Mouse (Mus musculus) natural killer cell, adult 2 months (primary cell): ENCODE measurements around the gene Rpl3l.
"Not testable (repeated sequence)": the region's sequence is repeated elsewhere in the genome, so short reads cannot be mapped to it uniquely, and the experiment has no call there.

Experiments used
- DNase-seq, 2 experiments: peaks; one replicate each; pipeline ENCODE4 v3.0.0; 2022; ENCODE audit warnings: low spot score in 2 of 2

Rpl3l gene

DNA sequence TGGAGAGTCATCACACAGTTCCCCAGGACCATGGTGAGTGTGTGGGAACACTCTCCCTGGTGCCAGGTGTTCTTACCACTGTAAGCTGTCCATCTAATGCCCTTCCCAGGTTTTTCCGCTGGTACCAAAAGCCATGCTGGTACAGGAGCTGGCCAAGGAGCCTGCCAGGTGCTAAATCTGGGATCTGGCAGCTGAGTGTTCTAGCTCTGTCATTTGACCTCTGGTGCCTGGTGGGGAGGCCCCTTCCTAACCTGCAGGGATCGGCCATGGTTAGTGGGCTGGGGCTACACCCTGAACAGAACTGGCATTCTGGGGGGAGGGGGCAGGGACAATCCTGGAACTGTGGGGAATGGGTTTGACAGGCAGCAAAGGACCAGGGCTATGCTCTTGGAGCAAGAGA is at the start of gene Rpl3l:
TSS of gene Rpl3l (plus strand) at position 203 of the 400 bp plus-strand sequence.
- no peak for DNase-seq

DNA sequence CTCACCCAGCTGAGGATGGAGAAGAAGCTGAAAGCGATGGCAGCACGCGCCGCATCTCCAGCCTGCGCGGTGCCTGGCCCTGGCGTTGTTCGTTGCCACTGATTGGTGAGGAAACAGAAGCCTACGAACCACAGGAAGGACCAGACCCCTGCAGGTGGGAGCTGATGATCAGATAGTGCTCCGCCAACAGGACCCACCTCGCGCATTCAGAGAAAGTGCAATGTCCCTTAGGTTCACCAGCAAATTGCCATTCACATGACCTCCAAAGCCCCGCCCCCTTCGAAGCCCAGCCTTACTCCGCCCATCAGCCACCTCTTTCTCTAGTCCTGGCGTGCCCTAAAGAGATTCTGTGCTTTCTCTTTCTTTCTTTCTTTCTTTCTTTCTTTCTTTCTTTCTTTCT is 41.1 kb upstream of the Rpl3l start:
- peak; percentile 49 to 65 for DNase-seq

DNA sequence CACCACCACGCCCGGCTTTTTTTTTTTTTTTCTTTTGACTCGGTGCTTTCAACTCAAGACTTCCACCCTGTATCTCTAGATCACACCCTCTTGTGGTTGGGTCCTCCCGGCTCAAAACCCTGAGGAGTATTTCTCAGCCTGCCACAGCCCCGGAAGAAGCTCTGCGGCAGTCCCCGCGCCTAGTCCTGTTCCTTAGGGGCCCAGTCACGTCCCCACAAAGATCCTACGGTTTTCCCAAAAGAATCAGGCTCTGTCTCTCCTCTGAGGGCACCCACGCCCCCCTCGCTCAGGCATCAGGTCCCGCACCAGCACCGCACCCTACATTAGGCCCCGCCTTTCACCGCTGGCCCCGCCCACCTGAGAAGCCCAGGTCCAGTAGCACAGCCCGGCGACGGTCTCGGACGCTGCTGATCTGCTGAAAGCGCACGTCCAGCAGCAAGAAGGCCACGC is 40.4 kb upstream of the Rpl3l start:
- DNase-seq, result peak; percentile 42 to 51

DNA sequence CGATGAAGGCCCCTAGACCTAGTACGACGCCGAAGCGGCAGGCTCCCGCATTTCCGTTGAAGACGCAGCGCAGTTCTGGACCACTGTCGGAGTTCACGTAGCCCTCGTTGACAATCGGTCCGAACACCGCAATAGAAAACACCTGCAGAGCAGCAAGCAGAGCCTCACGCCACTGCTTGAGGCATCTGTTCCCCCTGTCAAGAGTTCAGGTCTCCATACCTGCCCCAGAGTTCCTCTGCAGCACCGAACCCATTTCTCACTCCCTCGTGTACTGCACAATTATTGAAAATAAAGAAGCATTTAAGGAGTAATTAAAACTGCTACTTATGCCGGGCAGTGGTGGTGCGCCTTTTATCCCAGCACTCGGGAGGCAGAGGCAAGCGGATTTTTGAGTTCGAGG is 40.0 kb upstream of the Rpl3l start:
- no peak for DNase-seq

DNA sequence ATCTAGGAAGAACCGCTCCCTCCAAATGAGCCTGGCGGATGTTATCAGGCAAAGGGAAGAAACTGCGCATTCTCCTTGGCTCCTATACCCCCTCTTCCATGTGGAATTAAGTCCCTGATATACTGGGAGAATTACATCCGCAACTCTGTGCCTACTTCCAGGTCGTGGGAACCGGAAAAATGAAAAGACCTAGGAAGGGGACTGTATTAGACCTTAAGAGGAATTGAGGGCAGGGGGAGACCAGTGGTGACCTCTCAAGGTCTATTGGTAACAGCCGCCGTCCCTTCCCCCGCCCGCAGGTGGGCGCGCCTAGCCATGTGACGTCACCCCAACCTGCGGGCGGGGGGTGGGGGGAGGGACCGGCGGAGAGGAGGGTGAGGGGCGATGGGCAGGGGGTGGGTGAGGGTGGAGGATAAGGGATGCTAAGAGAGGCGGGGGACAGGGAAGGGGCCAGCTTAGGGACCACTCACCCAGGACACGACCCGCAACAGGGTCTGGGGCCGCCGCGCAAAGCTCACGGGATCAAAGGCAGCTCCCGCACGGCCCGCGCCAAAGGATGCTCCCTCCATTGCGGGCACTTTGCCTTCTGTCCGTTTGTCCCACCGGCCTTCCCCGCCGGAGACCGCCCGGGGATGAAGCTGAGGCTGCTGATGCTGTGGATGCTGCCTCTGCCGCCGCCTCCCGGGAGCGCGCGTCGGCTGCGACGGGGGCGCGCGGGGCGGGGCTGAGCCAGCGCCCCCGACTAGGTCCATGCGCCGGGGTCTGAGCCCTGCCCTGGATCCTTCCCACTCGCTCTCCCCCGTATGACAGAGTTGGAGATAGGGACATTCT is 38.2 kb upstream of the Rpl3l start, which contains the start of gene Syngr3:
TSS of gene Syngr3 (minus strand) at position 705 of the 831 bp plus-strand sequence.
- no peak for DNase-seq

DNA sequence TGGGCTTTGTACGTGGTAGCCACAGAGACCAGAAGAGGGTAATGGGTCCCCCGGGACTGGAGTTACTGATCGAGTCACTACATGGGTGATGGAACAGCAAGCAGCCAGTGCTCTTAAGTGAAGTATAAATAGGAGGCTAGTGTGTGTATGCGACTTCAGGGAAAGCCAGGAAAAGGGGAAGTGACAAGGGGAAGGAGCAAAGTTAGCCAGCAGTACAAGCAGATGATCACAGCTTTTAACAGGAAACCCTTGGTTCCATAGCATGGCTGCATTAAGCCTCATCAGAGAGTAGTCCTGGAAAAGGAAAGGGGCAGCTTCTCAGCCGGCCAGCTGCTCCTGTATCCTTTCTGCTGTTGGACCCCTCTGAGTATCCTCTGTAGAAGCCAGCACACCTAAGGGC is 35.2 kb upstream of the Rpl3l start:
- DNase-seq, result no peak

DNA sequence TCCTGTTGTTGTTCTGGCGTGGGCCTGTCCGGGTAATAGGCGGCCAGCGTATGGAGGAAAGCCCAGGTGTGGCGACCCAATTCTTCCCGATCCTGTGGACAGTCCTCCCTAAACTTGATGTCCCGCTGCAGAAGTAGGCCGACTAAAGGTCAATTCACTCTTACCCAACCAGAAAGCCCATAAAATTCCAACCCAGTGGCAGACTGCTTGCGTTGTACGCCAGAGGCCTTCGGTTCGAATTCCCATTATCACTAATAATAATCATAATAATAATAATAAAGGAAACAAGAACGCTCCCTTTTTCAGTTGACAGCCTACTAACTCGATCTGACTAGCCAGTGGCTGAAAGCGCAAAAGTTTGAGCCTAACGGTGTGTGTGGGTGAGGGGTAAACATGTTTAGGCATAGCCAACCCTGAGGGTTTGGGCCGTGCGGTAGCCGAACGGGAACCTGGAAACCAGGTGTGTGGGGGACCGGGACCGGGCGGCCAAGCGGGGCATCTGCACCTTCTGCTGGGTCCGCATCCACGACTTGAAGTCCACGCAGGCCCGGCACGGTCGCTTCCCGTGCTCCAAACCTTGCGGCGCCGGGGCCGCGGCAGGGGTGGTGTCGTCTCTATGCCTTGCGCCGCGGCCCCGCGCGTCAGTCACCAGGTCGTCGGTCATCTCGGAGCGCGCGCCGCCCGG is 32.2 kb upstream of the Rpl3l start:
- DNase-seq, result no peak

DNA sequence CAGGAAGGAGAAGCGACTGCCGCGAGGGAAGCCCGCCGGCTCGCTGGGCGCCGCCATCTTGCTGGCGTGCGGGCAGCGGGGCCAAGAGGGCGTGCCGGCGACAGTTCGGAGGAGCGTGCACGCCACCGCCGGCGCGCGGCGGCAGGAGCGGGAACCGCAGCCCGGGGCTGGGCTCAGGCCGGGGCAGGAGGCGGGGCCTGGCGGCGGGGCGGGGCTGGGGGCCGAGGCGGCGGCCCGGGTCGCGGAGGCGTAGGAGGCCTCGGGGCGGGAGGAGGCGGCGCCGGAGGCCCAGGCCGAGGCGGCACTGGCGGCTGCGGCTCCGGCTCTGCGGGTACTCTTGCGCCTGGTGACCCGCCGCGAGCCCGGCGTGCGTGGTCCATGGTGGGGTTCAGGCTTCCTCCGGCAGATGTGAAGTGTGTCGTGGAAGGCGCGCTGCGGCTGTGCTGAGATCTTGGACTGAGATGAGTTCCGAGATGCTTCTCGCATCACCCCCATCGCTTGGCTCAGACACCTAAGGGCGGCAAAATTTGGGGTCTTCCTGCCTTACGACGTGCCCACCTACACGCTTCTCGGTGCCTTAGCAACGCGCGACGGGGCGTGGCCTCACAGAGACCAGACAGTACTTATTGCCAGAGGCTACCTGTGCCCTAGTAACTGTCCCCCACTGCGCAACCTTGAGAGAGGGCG is 31.5 kb upstream of the Rpl3l start, which contains the start of the genes Gfer and Noxo1:
TSS of gene Gfer (minus strand) at position 146 of the 687 bp plus-strand sequence.
TSS of gene Noxo1 (plus strand) at position 224 of the 687 bp plus-strand sequence.
- peak; percentile 34 to 68 for DNase-seq

DNA sequence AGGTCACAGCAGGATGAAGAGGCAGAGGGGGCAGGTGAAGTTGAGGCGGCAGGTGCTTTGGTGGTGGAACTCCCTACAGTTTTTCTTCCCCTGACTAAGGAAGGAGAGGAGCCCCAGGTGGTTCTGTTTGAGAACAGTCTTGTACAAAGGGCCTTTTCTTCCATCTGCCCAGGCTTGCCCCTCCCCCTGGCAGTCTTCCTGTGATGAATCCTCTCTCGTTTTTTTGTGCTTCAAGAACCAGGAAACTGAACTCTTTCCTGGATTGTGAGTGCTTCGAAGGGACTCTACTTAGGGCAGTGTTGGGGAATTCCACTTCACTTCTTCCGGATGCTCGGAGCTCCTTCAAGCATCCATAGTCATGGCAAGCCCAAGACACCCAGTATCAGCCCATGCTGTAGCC is 29.6 kb upstream of the Rpl3l start:
- DNase-seq, result no peak

DNA sequence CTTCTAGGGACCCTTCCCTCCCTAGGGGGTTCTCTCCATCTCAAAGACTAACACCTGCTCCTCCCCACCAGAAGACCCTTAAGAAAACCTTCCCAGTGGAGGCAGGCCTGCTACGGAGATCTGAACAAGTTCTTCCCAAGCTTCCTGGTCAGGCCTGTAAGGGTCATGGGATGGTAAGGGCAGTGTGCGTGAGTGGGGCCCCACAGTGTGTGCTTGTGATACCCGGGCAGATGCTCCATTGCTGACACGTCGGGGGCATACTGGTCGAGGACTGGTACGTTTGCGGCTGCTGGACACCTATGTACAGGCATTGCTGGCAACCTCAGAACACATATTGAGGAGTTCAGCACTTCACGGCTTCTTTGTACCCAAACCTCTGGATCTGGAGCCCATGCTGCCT is 28.9 kb upstream of the Rpl3l start:
- no peak for DNase-seq

DNA sequence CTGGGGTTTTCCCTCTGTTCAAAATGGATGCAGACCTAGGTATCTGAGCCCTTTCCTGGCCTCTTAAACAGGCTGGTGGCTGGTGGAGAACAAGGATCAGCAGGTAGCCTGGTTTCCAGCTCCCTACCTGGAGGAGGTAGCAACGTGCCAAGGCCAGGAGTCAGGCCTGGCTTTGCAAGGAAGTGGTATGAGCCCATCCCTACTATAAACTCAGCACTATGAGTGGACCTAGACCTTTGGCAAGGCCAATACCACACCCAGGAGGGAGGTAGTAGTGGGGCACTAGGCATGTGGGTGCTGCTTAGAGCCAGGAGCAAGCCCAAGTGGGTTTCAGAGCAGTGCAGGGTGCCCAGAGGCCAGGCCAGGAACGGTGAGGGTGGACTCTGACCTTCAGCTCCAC is 28.1 kb upstream of the Rpl3l start:
- DNase-seq, result no peak

DNA sequence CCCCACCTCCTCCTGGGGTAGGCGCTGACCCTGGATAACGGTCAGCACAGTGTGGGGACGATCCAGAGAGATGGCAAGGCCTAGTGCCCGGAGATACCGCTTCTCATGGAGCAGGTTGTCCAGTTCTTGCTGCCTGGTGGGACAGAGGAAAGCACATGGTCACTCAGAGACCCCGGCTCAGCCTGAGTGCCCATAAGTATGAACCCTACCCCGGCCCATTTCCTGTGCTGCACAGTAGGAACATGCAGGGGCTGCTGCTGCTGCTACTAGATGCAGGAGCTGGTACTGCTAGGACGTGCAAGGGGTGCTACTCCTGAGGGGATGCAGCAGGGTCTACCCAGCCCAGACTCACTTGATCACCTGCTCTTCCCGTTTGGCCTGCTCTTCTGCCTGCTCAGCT is 26.4 kb upstream of the Rpl3l start:
- no peak for DNase-seq

DNA sequence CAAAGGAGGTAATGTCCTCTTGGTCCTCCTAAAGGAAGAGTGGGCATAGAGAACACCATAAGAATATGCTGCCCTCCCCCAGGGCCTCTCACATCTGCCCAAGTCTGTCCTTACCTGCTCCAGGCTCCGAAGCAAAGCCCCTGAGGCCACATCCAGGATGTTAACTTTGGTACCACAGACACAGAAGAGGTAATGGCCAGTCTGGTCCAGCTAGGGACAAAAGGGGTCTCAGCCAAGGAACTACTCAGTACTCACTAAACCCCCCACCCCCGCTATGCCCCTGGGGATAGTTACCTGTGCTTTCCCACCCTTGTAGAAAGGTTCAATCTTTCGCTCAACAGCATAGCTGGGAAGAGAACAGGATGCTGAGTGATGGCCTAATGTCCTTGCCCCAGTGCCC is 21.8 kb upstream of the Rpl3l start:
- no peak for DNase-seq

DNA sequence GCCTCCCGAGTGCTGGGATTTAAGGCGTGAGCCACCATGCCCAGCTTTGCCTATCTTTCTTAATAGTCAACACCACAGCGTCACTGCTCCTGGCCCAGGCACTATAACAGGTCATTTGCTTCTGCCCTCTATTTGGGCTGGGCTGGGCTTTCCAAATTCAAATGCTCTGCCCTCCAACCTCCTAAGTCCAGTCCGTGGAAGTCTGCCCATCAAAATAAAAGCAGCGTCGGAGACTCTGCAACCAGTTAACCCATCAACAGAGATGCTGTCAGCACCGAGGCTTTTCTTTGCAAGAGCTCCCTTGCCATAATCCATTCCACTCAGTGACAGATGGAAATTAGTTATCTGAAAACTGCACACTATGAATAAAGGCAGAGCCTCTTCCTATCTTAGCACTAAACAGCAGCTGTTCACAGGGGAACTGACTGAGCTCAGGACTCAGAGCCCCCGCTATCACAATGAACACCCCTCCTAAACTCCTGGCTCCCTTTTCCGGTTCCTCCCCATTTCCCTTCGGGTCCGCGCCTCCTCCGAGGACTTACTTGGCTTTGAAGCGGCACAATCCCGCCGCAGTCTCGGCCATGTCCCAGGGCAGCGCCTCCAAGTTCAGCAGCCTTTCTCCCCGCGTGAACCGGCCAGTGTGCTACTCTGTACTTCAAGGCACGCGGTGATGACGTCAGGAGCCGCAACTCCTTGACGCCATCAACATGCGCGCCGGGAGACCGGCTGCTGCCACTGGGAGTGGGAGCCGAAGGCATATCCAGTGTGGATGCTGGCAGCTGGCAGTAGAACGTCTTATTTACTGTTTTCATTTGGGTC is 20.4 kb upstream of the Rpl3l start, which contains the start of gene Tbl3:
TSS of gene Tbl3 (minus strand) at position 679 of the 819 bp plus-strand sequence.
- peak; percentile 85 to 89 for DNase-seq

DNA sequence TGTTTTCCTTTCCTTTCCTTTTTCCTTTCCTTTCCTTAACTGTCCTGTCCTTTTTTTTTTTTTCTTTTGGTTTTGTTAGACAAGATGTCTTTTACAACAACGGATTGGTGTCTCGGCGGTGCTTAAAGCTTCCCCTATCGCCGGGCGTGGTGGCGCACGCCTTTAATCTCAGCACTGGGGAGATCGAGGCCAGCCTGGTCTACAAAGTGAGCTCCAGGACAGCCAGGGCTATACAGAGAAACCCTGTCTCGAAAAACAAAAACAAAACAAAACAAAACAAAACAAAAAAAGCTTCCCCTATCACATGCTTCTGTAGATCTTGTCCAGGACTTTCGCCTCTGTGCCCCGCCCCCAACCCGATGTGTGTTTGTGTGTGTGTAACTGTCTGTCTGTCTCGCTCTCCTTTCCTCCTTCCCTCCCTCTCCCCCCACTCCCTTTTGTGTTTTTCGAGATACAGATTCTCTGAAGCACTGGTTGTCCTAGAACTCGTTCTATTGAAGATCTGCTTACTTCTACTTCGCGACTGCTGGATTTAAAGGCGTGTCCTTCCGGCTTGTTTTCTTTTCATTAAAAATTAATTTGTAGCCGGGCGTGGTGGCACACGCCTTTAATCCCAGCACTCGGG is 19.7 kb upstream of the Rpl3l start:
- no peak for DNase-seq

DNA sequence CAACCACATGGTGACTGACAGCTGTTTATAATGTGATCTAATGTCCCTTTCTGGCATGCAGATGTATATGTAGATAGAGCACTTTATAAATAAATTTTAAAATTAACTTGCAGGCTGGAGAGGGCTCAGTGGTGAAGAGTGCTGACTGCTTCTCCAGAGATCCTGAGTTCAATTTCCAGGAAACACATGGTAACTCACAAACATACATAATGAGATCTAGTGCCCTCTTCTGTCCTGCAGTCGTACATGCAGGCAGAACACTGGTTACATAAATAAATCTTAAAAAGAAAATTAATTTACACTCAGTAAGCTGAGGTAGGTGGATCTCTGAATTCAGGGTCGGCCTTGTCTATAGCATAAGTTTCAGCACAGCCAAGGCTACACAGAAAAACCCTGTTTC is 19.0 kb upstream of the Rpl3l start:
- DNase-seq, result no peak

DNA sequence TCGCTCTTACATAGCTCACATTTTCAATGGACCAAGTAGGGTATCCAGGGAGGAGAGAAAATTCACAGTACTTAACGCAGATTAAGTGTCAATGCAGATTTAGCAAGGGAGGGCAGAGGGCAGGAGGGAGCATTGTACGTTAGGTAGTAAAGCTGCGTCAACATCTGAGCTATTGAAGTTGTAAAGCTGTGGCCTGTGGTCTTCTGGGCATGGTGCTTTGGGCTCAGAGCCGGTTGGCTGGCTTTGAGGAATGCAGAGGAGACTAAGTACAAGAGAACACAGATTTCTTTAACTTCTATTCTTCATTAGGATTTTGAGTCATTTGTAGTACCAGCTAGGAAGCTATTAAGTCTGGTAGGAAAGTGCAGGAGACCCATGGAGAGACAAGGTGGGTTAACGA is 12.1 kb upstream of the Rpl3l start:
- DNase-seq, result no peak

DNA sequence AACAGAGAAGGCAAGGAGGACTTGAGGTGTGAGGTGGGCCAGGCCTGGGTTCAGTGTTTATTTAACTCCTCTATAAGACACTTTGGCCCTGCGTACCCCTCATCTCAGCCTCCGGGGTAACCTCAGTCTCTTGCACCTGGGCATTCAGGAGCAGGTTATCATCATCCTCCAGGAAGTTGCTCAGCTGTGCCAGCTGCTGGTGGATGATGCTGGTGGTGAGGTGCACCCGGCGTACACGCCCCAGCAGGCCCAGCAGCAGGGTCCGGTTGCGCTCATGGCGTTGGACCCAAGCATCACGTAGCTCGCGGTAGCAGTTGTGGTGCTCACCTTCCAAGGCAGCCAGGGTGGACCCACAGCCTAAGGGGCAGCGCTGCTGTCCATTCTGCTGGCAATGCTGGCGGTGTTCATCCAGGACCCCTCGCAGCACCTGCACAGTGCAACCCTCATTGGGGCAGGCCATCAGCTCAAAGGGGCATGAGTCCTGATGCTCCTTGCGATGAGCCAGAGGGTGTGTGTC is 11.4 kb upstream of the Rpl3l start:
- DNase-seq, result no peak

DNA sequence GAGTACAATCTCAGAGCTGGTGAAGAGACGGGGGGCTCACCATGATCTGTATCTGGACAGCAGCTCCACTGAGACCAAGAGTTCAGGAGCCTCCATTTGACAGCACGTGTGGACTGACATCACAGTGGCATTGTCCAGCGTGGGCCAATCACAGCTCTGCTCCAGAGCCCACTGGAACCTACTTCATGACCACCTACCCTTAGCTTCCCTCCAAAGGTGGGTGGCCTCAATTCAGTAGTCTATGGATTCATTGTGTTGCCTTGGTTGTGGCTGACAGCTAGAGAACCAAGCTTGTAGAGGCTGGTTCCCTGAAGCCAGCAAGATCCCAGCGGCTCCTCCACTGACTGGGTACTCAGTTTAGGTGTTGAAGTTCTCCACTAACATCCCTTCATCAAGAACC is 9.7 kb upstream of the Rpl3l start, which contains the start of the genes Rnf151 and Rps2:
TSS of gene Rnf151 (minus strand) at position 121 of the 400 bp plus-strand sequence.
TSS of gene Rps2 (plus strand) at position 174 of the 400 bp plus-strand sequence.
- DNase-seq, result no peak

DNA sequence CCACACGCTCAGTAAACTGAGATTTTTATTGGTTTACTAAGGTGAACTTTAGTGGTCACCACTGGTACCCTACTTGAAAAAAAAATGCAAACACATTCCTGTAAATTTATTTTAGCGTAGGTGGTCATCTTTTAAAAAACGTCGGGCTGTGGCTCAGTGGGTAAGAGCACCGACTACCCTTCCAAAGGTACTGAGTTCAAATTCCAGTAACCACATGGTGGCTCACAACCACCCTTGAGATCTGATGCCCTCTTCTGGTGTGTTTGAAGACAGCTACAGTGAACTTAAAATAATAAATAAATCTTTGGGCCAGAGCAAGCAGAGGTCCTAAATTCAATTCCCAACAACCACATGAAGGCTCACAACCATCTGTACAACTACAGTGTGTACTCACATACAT is 8.7 kb upstream of the Rpl3l start:
- DNase-seq, result not testable (repeated sequence)
